Mouse (Mus musculus) liver, embryonic 14.5 days (tissue): ENCODE data around the gene Gm7358. TPM values are rescaled to one million over a fixed set of nuclear protein-coding genes. Genes with fewer than 3 reads are reported as not detected.
"Not testable (repeated sequence)": the region's sequence is repeated elsewhere in the genome, so short reads cannot be mapped to it uniquely, and the experiment has no call there.

Experiments
- ATAC-seq: fragments of 200-750 bp; cut with Nextera tagmentation; 2 replicates; pipeline ENCODE4 v1.8.0; 2017; ENCODE audit warnings: moderate number of reproducible peaks, mild to moderate bottlenecking, moderate library complexity; ENCODE audit not compliant: insufficient read depth
- DNase-seq, 3 experiments: peaks; one replicate each; pipeline ENCODE4 v3.0.0-alpha.2; 2012 to 2013; ENCODE audit warnings: low read depth in 3 of 3, low spot score in 3 of 3
- H3K27ac ChIP-seq: fragments of 300-500 bp; sonication (generic); 2 replicates; pipeline ENCODE4 v1.5.1; 2014; ENCODE audit warnings: moderate library complexity, mild to moderate bottlenecking, control low read depth, inconsistent platforms
- H3K27me3 ChIP-seq: fragments of 300-500 bp; sonication (generic); 2 replicates; pipeline ENCODE4 v1.6.1; 2014; ENCODE audit warnings: mild to moderate bottlenecking, low read length, moderate library complexity; ENCODE audit not compliant: control insufficient read depth, insufficient read depth
- H3K36me3 ChIP-seq: fragments of 300-500 bp; sonication (generic); replicated peaks from 2 replicates; pipeline ENCODE4 v1.6.1; 2014; ENCODE audit warnings: low read depth; ENCODE audit not compliant: control insufficient read depth, insufficient read depth
- H3K4me1 ChIP-seq, 2 experiments: fragments of 200-500 bp in 1 of 2; fragments of 300-500 bp in 1 of 2; sonication (generic) in 1 of 2; replicated peaks; 2 replicates each; pipeline ENCODE4 v1.6.1; 2012 to 2014; ENCODE audit warnings: antibody characterized with exemption in 1 of 2, inconsistent platforms in 1 of 2, low read length in 1 of 2; ENCODE audit not compliant: control insufficient read depth in 2 of 2, insufficient read depth in 2 of 2
- H3K4me2 ChIP-seq: fragments of 300-500 bp; sonication (generic); 2 replicates; pipeline ENCODE4 v1.6.1; 2014; ENCODE audit warnings: low read depth, mild to moderate bottlenecking, control low read depth, moderate library complexity
- H3K4me3 ChIP-seq, 2 experiments: fragments of 200-500 bp in 1 of 2; fragments of 300-500 bp in 1 of 2; sonication (generic) in 1 of 2; 2 replicates each; pipeline ENCODE4 v1.5.1; 2012 to 2014; ENCODE audit warnings: low read depth in 2 of 2, low read length in 2 of 2, mild to moderate bottlenecking in 2 of 2, control low read depth in 1 of 2, inconsistent platforms in 1 of 2, moderate library complexity in 1 of 2; ENCODE audit not compliant: insufficient read depth in 1 of 2
- H3K9ac ChIP-seq: fragments of 300-500 bp; sonication (generic); replicated peaks from 2 replicates; pipeline ENCODE4 v1.6.1; 2014; ENCODE audit warnings: mild to moderate bottlenecking, control low read depth, moderate library complexity
- H3K9me3 ChIP-seq: fragments of 300-500 bp; sonication (generic); 2 replicates; pipeline ENCODE4 v1.6.1; 2016; ENCODE audit warnings: low read length, mixed read lengths; ENCODE audit not compliant: control insufficient read depth
- CTCF ChIP-seq: IDR thresholded peaks from 2 replicates; pipeline ENCODE4 v1.5.1; 2016; ENCODE audit warnings: antibody characterized with exemption, low read depth, control low read depth
- WGBS: fragments of 180-500 bp; shearing (Covaris S2); extraction: QIAGEN DNeasy Blood & Tissue Kit; methylation state at CpG from one replicate; pipeline ENCODE4 v1.1.7; 2014; ENCODE audit not compliant: insufficient replicate concordance; 5-methylcytosine and 5-hydroxymethylcytosine counted together
- polyA plus RNA-seq, 2 experiments: library from polyadenylated mRNA; depleted of rRNA in 1 of 2; stranded (reverse) in 1 of 2; unstranded in 1 of 2; fragments of >200 nt; fragmentation: Nextera tagmentation in 1 of 2; extraction: Ambion mirVana in 1 of 2; gene quantifications; 2 replicates each; pipeline versions ENCODE4 v1.2.1 to v1.2.3; 2012 to 2014

Gm7358 gene
- polyA plus RNA-seq (2012; rRNA removed) (not detected in 2 replicates), polyA plus RNA-seq (2014; fragmentation: Nextera tagmentation; extraction: Ambion mirVana) (not detected in 2 replicates)

GRCm38 (mm10) chr17:14059431-14059830 lies at the start of gene Gm7358:
TSS of gene Gm7358 (minus strand) at chr17:14059531.
- H3K9me3 ChIP-seq, H3K27me3 ChIP-seq, ATAC-seq, DNase-seq, H3K4me2 ChIP-seq, H3K4me1 ChIP-seq, H3K4me3 ChIP-seq, H3K36me3 ChIP-seq, H3K9ac ChIP-seq, H3K27ac ChIP-seq: not testable (repeated sequence)
- WGBS: no CpG with 5 or more reads among the region's 2 CpGs

GRCm38 (mm10) chr17:14103018-14103417 lies 43.7 kb upstream of the Gm7358 start:
- WGBS: 14% methylated on average over 3 of the region's 3 CpGs
- not testable (repeated sequence) for H3K4me2 ChIP-seq, ATAC-seq, H3K27ac ChIP-seq, H3K27me3 ChIP-seq, H3K4me3 ChIP-seq, H3K9me3 ChIP-seq, H3K4me1 ChIP-seq, DNase-seq, H3K9ac ChIP-seq, H3K36me3 ChIP-seq
- TF ChIP-seq CTCF: peak; percentile 29; the same call in 1 of the 2 replicates

- not testable (repeated sequence) for H3K9ac ChIP-seq, H3K27me3 ChIP-seq, H3K4me2 ChIP-seq, H3K9me3 ChIP-seq, H3K4me3 ChIP-seq, H3K36me3 ChIP-seq, ATAC-seq, H3K27ac ChIP-seq, DNase-seq, H3K4me1 ChIP-seq
- WGBS: 10% methylated on average over 1 of the region's 1 CpGs
- peak; percentile 12; the same call in 1 of the 2 replicates for TF ChIP-seq CTCF
Observed at GRCm38 (mm10) chr17:14101446-14101980, 42.2 kb upstream of the Gm7358 start.

GRCm38 (mm10) chr17:14099886-14100285 lies 40.6 kb upstream of the Gm7358 start:
- H3K4me1 ChIP-seq, H3K4me3 ChIP-seq, H3K27me3 ChIP-seq, DNase-seq, H3K9me3 ChIP-seq, H3K4me2 ChIP-seq, H3K9ac ChIP-seq, ATAC-seq, H3K27ac ChIP-seq, H3K36me3 ChIP-seq: not testable (repeated sequence)
- 49% methylated on average over 3 of the region's 3 CpGs for WGBS

- H3K4me1 ChIP-seq, H3K4me2 ChIP-seq, H3K4me3 ChIP-seq, H3K27me3 ChIP-seq, H3K9me3 ChIP-seq, H3K27ac ChIP-seq, H3K9ac ChIP-seq, H3K36me3 ChIP-seq, DNase-seq: not testable (repeated sequence)
- ATAC-seq: peak; percentile 28; the same call in 1 of the 2 replicates
- WGBS: 24% methylated on average over 3 of the region's 7 CpGs
Observed at GRCm38 (mm10) chr17:14094165-14094564, 34.8 kb upstream of the Gm7358 start.

- H3K27ac ChIP-seq, ATAC-seq, DNase-seq, H3K9ac ChIP-seq, H3K4me2 ChIP-seq, H3K4me3 ChIP-seq, H3K27me3 ChIP-seq, H3K4me1 ChIP-seq, H3K9me3 ChIP-seq, H3K36me3 ChIP-seq: not testable (repeated sequence)
- 13% methylated on average over 1 of the region's 1 CpGs for WGBS
- peak; percentile 23; the same call in 1 of the 2 replicates for TF ChIP-seq CTCF
Observed at GRCm38 (mm10) chr17:14086629-14087028, 27.3 kb upstream of the Gm7358 start.

- H3K4me1 ChIP-seq, ATAC-seq, H3K36me3 ChIP-seq, H3K9ac ChIP-seq, H3K27ac ChIP-seq, H3K4me3 ChIP-seq, H3K9me3 ChIP-seq, H3K27me3 ChIP-seq, DNase-seq, H3K4me2 ChIP-seq: not testable (repeated sequence)
- 59% methylated on average over 1 of the region's 2 CpGs for WGBS
Observed at GRCm38 (mm10) chr17:14041880-14042279, 17.5 kb downstream of the Gm7358 start.

GRCm38 (mm10) chr17:14037012-14037411 lies 22.3 kb downstream of the Gm7358 start:
- not testable (repeated sequence) for H3K4me1 ChIP-seq, H3K9me3 ChIP-seq, ATAC-seq, H3K27ac ChIP-seq, H3K36me3 ChIP-seq, H3K27me3 ChIP-seq, H3K4me3 ChIP-seq, DNase-seq, H3K4me2 ChIP-seq, H3K9ac ChIP-seq
- 21% methylated on average over 1 of the region's 2 CpGs for WGBS
